Comparison of ENCODE assay signal across 8 mouse cellular contexts in the genomic region with DNA sequence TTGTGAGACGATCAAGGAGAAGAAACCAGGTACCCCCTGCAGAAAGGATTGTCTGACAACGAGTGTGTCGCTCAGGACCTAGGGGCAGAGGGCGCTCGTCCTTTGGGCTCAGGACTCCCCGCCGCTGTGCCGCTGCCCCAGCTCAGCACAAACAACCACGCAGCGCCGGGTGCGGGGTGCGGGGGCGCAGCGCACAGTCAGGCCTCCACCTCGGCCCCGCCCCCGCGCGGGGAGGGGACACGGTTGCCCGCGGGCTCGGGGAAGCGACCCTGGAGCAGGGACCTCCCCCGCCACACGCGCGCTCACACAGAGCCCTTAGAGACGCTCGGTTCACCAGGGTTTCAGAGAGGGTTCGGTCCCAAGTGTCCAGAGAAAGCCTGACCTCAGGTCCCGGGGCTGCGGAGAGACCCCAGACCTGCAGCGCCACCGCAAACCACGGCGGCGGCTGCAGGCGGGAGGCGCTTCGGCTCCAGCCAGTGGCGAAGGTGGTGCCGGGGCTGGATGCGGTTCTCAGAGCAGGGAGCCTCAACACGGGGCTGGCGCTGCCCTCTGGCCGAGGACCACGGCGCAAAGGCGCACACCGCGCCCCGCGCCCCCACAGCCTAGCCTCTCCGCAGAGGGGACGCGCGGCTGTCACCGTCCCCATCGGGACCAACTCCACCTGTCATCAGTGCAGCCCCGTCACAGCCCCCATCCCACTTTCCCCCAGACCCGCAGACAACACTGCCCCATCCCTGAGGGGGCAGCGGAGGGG. TPM values are rescaled to one million over a fixed set of nuclear protein-coding genes. Genes with fewer than 3 reads are reported as not detected.
DNase-seq lines count a peak whose midpoint lies in the region; ATAC-seq lines count a peak whose summit lies in the region.

No protein-coding gene starts in this region.

- H3K36me3 ChIP-seq in megakaryocyte, embryonic 14.5 days (replicated peaks; ENCODE audit: low read length): no peaks in the 10 kb centered on the region
- no peaks in the 10 kb centered on the region for H3K36me3 ChIP-seq in hindbrain, embryonic 12.5 days
- H3K36me3 ChIP-seq in midbrain, embryonic 15.5 days (replicated peaks): no peaks in the 10 kb centered on the region

- H3K4me2 ChIP-seq in hindbrain, embryonic 12.5 days (replicated peaks): peak overlapping the region; percentile 99
- peak overlapping the region; percentile 80 for H3K4me2 ChIP-seq in midbrain, embryonic 15.5 days

- peak overlapping the region; percentile 79 for H3K27ac ChIP-seq in hindbrain, embryonic 12.5 days
- H3K27ac ChIP-seq in midbrain, embryonic 15.5 days: peak overlapping the region; percentile 70

- WGBS in hindbrain, embryonic 12.5 days: under 1% methylated on average over 61 of the region's 64 CpGs
- under 1% methylated on average over 62 of the region's 64 CpGs for WGBS in midbrain, embryonic 15.5 days

- peaks cover 98% of the 10 kb centered on the region for H3K27me3 ChIP-seq in megakaryocyte, embryonic 14.5 days (replicated peaks)
- H3K27me3 ChIP-seq in hindbrain, embryonic 12.5 days: peaks cover 61% of the 10 kb centered on the region
- peaks cover 21% of the 10 kb centered on the region for H3K27me3 ChIP-seq in midbrain, embryonic 15.5 days (replicated peaks)

- DNase-seq in adrenal gland, postnatal 10 days: peak; percentile 22
- no peak for DNase-seq in adrenal gland, adult 18-20 months (ENCODE audit: low spot score in 2 of 2)
- no peak for DNase-seq in urinary bladder, postnatal 4 days (ENCODE audit: low spot score in 2 of 2)
- DNase-seq in urinary bladder, adult 2 months (ENCODE audit: low spot score): no peak

- no peaks in the 10 kb centered on the region for H3K9me3 ChIP-seq in megakaryocyte, embryonic 14.5 days
- no peaks in the 10 kb centered on the region for H3K9me3 ChIP-seq in hindbrain, embryonic 12.5 days (replicated peaks)
- no peaks in the 10 kb centered on the region for H3K9me3 ChIP-seq in midbrain, embryonic 15.5 days

- peak overlapping the region; percentile 28 for H3K4me3 ChIP-seq in megakaryocyte, embryonic 14.5 days (replicated peaks)
- H3K4me3 ChIP-seq in hindbrain, embryonic 12.5 days: peak overlapping the region; percentile 70
- peak overlapping the region; percentile 58 for H3K4me3 ChIP-seq in midbrain, embryonic 15.5 days

- ATAC-seq in megakaryocyte, adult 5-6 weeks (ENCODE audit: poor library complexity, severe bottlenecking): no peak
- ATAC-seq in hindbrain, embryonic 12.5 days (ENCODE audit: low FRiP score): peak; percentile 17; the same call in 1 of the 2 replicates
- peak; percentile 46 for ATAC-seq in midbrain, embryonic 15.5 days (replicated peaks)

- peak overlapping the region; percentile 81 for H3K9ac ChIP-seq in hindbrain, embryonic 12.5 days
- H3K9ac ChIP-seq in midbrain, embryonic 15.5 days: peak overlapping the region; percentile 72

- H3K4me1 ChIP-seq in megakaryocyte, embryonic 14.5 days: peaks cover 24% of the 10 kb centered on the region
- peaks cover 50% of the 10 kb centered on the region for H3K4me1 ChIP-seq in hindbrain, embryonic 12.5 days
- peaks cover 41% of the 10 kb centered on the region for H3K4me1 ChIP-seq in midbrain, embryonic 15.5 days

RNA-seq across cellular contexts. Expression of gene Grm4, which starts 9.2 kb away (rescaled TPM):
- total RNA-seq in adrenal gland, postnatal 10 days (2021): 1 to 10 TPM; 1.9 to 3.5 TPM
- total RNA-seq in adrenal gland, adult 18-20 months (2021): 1 to 10 TPM in 1 of 2 experiments, under 1 TPM in 1; 0.80 to 1.4 TPM
- not detected in 2 replicates for polyA plus RNA-seq in megakaryocyte, embryonic 14.5 days (2012; ENCODE audit: insufficient read depth, low replicate concordance)
- total RNA-seq in megakaryocyte, adult 5-6 weeks (2015): not detected in 2 replicates
- not detected in 2 replicates for total RNA-seq in megakaryocyte, adult 5-6 weeks (2017)
- polyA plus RNA-seq in hindbrain, embryonic 12.5 days (2016; fragmentation: Nextera tagmentation; extraction: Ambion mirVana): 3.7 and 4.2 TPM in 2 replicates
- polyA plus RNA-seq in midbrain, embryonic 15.5 days (2015; fragmentation: Nextera tagmentation; extraction: Ambion mirVana): 10.7 and 10.9 TPM in 2 replicates
- polyA plus RNA-seq in urinary bladder, adult 2 months (2012; rRNA removed): 0.12 and 0.35 TPM in 2 replicates

RNA-seq across cellular contexts. Expression of gene Hmga1, which starts 44.3 kb away (rescaled TPM):
- total RNA-seq in adrenal gland, postnatal 10 days (2021): 10 to 100 TPM; 27.0 to 29.5 TPM
- 10 to 100 TPM; 16.8 to 29.5 TPM for total RNA-seq in adrenal gland, adult 18-20 months (2021)
- 3,567 and 8,363 TPM in 2 replicates for polyA plus RNA-seq in megakaryocyte, embryonic 14.5 days (2012; ENCODE audit: insufficient read depth, low replicate concordance)
- 159 and 170 TPM in 2 replicates for total RNA-seq in megakaryocyte, adult 5-6 weeks (2015)
- total RNA-seq in megakaryocyte, adult 5-6 weeks (2017): 89.8 and 99.6 TPM in 2 replicates
- 161 and 162 TPM in 2 replicates for polyA plus RNA-seq in hindbrain, embryonic 12.5 days (2016; fragmentation: Nextera tagmentation; extraction: Ambion mirVana)
- 138 and 141 TPM in 2 replicates for polyA plus RNA-seq in midbrain, embryonic 15.5 days (2015; fragmentation: Nextera tagmentation; extraction: Ambion mirVana)
- 55.1 and 65.1 TPM in 2 replicates for polyA plus RNA-seq in urinary bladder, adult 2 months (2012; rRNA removed)

RNA-seq across cellular contexts. Expression of gene AI413582, which starts 53.5 kb away (rescaled TPM):
- 10 to 100 TPM; 10.8 to 15.5 TPM for total RNA-seq in adrenal gland, postnatal 10 days (2021)
- total RNA-seq in adrenal gland, adult 18-20 months (2021): 10 to 100 TPM; 20.1 to 21.7 TPM
- 81.1 and 284 TPM in 2 replicates for polyA plus RNA-seq in megakaryocyte, embryonic 14.5 days (2012; ENCODE audit: insufficient read depth, low replicate concordance)
- 58.0 and 63.8 TPM in 2 replicates for total RNA-seq in megakaryocyte, adult 5-6 weeks (2015)
- total RNA-seq in megakaryocyte, adult 5-6 weeks (2017): 55.4 and 62.9 TPM in 2 replicates
- polyA plus RNA-seq in hindbrain, embryonic 12.5 days (2016; fragmentation: Nextera tagmentation; extraction: Ambion mirVana): 19.8 and 21.9 TPM in 2 replicates
- 57.0 and 59.5 TPM in 2 replicates for polyA plus RNA-seq in midbrain, embryonic 15.5 days (2015; fragmentation: Nextera tagmentation; extraction: Ambion mirVana)
- polyA plus RNA-seq in urinary bladder, adult 2 months (2012; rRNA removed): 34.8 and 48.7 TPM in 2 replicates

Comparison
In these comparisons a context has a peak if more than half of its experiments do, and no peak if none do; other contexts are left out.
1. RNA of gene Hmga1, which starts 44.3 kb away (polyA plus RNA-seq): 3,567 to 8,363 TPM in megakaryocyte, embryonic 14.5 days; 161 to 162 TPM in hindbrain, embryonic 12.5 days, 138 to 141 TPM in midbrain, embryonic 15.5 days and 55.1 to 65.1 TPM in urinary bladder, adult 2 months; every median in the first group is over 10 times any median in the second.
2. Peak in every context shown above with its lines, with median percentiles within 50 percentile points of each other: H3K4me3 ChIP-seq.